Mouse (Mus musculus) gastrocnemius, postnatal 10 days (tissue): ENCODE results near the gene Dbx2. TPM values are rescaled to one million over a fixed set of nuclear protein-coding genes. Genes with fewer than 3 reads are reported as not detected.
A peak's percentile ranks its signal among the peaks of the same experiment; 100 is the strongest.

ENCODE experiments used
- DNase-seq: peaks from one replicate; pipeline ENCODE4 v3.0.0; 2021; ENCODE audit warnings: mixed read lengths
- total RNA-seq, 2 experiments: library from RNA; stranded (reverse); gene quantifications; 2 replicates each; pipeline ENCODE4 v1.2.3; 2021

Dbx2 gene
- total RNA-seq, 2 experiments from 2014 or later: 0.18 to 0.35 TPM

DNA sequence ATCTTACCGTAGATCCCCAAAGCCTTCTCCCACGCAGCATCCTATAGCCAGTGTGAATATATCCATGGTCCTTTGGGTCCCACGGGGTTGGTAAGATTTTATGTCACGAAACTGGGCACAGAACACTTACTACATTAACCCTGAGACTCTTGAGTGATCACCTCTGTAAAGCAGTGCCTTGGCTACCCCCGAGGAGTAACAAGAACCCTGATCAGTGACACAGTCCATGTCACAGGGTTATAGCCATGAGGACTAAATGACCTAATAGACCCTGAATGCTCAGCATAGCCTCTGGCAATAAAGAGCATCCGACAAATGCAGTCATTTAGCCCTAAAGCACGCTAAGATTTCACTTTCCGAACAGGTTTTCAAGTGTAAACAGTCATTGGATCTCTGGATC, 33.0 kb downstream of the Dbx2 start:
- DNase-seq: no peak

DNA sequence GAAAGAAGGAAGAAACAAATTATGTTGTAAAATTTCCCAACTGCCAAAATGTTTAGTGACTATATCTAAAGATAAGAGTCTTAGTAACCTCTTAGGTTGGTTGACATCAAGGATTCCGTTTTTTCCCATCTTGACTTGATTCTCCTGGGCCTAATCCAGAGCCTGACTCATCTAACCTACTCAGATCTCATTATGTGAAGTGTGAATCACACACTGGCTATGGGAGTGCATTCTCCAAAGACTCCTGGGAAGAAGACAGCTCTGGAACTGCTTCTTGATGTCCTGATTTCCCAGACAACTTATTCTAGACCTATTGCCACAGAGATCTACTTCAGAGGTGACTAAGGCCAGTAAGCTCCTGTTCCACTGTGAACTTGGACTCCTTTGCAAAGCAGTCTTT, 43.2 kb downstream of the Dbx2 start:
- no peak for DNase-seq

DNA sequence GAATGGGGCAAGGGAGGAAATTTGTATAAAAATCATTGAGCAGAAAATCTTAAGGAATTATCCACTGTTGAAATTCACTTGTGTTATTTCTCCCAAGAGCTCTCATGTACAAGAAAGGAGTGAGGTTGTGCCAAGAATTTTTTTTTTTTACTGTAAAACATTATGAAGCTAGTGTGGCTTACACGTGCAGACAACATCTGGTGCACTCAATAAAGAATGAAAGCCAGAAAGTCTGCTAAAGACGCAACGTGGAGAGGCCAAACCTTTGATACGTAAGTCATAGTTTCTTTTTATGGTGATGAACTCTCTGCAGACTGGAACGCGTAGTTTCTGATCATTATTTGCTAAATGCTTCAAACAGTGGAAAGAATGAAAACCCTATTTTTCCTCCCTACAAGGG, 54.6 kb downstream of the Dbx2 start:
- DNase-seq: no peak

- no peak for DNase-seq
These were observed 57.1 kb downstream of the Dbx2 start for GRCm38 (mm10) chr15:95598630-95599029.

- DNase-seq: no peak
These were observed 68.9 kb downstream of the Dbx2 start for GRCm38 (mm10) chr15:95586906-95587305.

DNA sequence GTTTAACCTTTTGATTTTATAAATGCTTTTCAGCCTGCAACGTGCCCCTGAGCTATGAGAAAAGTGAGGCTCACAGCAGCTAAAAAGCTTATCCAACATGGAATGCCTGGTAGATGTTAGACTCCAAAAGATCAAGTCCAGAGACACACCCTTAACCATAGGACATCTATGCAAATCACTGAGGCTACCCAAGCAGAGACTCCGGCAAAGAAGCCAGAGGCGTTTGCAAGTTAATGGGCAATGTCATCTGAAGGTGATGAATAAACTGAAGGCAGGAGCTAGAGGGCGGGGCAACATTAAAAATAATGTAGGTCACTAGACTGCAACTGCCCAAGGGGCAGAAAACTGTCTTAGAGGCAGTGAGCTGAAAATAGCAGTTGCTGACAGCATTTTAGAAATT, 70.9 kb downstream of the Dbx2 start:
- DNase-seq: no peak

- DNase-seq: peak; percentile 33
These were observed 81.1 kb downstream of the Dbx2 start for GRCm38 (mm10) chr15:95574661-95575060.

Other genes starting within 250 kb of the Dbx2 start
- 1 to 10 TPM in 1 of 2 experiments, under 1 TPM in 1; 0.84 to 1.1 TPM for gene Nell2, start 127.4 kb downstream of the Dbx2 start, total RNA-seq
- 10 to 100 TPM; 64.8 to 76.4 TPM for gene Ano6, start 134.9 kb upstream of the Dbx2 start, total RNA-seq